Mouse (Mus musculus): ENCODE results near the gene Lin9.

Gene Lin9

DNA sequence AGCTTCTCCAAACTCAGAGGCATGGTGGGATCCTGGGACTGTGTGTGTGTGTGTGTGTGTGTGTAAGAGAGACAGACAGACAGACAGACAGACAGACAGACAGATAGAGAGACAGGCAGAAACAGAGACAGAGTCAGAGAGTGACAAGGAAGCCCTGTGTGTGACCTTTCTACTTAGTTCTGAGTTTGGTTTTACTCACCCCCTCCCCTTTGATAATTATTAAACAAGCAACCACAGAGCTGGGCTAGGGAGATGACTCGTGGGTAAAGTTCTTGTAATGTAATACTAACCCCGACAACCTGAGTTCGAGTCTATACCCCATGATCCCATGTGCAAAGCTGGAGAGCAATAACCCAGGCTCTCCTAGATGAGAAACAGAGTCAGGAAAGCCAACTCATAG is 66.9 kb downstream of the Lin9 start:
- no peak for DNase-seq

- no peak for DNase-seq
Observed at GRCm38 (mm10) chr1:180708935-180709776, 68.2 kb downstream of the Lin9 start.

GRCm38 (mm10) chr1:180718756-180719155 is 77.8 kb downstream of the Lin9 start:
- DNase-seq = no peak

- DNase-seq = no peak
Observed at GRCm38 (mm10) chr1:180719483-180719882, 78.5 kb downstream of the Lin9 start.

GRCm38 (mm10) chr1:180719951-180720689 is 79.2 kb downstream of the Lin9 start:
- peak; percentile 71 for DNase-seq

DNA sequence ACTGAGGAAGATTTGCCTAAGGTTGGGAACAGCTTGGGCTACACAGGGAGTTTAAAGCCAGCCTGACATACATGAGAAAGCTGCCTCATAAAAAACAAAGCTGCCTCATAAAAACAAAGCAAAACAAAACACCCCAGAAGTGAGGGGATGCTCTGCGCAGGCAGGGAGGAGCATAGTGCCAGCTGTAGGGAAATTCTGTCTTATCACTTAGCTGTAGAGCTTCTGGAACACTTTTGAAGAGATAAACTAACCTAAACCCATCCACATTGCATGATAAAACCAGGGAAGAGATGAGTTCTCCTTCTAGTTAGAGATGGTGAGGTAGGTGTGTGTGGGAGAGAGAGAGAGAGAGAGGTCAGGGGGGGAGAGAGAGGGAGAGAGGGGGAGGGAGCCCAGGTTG is 81.7 kb downstream of the Lin9 start:
- no peak for DNase-seq

DNA sequence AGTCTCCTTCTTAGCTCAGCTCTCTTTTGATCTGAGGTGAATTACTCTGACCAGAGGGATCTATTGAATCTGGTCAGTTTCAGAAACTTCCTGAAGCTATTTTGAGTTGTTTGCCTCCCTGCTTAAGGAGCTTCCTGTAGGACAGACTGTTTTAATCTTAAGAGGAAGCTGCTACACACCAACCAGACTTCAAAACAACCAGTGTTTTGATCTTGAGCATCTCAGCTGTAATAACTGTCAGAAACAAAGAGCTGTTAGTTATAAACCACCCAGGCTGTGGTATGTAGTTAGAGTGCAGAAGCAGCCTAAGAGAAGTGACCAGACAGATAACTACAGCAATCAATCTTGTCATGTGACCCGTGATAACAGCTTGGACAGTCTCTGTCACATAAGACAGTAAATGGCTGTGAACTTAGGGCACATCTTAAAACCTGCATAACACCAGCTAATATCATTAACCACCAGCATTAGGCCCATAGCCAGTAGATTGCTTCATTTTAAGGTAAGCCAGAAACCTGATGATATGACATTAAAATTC is 82.8 kb downstream of the Lin9 start:
- no peak for DNase-seq

- peak; percentile 88 for DNase-seq
Observed at GRCm38 (mm10) chr1:180725704-180726179, 84.8 kb downstream of the Lin9 start, which contains the start of gene Acbd3. Gene Acbd3, plus strand, starts transcription at chr1:180726043.

DNA sequence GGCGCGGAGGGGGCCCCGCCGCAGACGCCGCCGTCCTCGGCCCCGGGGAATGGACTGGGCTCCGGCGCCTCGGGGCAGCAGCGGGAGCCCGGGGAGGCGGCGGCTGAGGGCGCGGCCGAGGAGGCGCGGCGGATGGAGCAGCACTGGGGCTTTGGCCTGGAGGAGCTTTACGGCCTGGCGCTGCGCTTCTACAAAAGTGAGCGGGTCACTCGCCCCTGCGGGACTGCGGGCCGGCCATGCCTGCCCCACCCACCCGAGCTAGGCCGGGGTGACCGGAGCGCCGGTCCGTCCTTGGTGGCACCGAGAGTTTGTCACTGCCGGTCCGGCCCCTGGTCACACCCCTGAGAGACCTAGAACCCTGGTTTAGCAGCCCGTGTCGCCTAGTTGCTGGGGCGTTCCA is 85.2 kb downstream of the Lin9 start:
- no peak for DNase-seq

- DNase-seq = no peak
Observed at GRCm38 (mm10) chr1:180729231-180729630, 88.3 kb downstream of the Lin9 start.
